Mouse (Mus musculus) embryonic fibroblast, embryonic 13.5 days (primary cell): ENCODE data around the gene Uck2.

Experiments
- CTCF ChIP-seq: IDR thresholded peaks from 2 replicates; pipeline ENCODE4 v1.5.1; 2011; ENCODE audit warnings: mild to moderate bottlenecking, control low read depth, low read length, moderate library complexity, borderline replicate concordance; ENCODE audit not compliant: insufficient read depth
- POLR2A ChIP-seq: IDR thresholded peaks from 2 replicates; pipeline ENCODE4 v1.6.1; 2011; ENCODE audit warnings: low read depth, mild to moderate bottlenecking, control low read depth, low read length, moderate library complexity

DNA sequence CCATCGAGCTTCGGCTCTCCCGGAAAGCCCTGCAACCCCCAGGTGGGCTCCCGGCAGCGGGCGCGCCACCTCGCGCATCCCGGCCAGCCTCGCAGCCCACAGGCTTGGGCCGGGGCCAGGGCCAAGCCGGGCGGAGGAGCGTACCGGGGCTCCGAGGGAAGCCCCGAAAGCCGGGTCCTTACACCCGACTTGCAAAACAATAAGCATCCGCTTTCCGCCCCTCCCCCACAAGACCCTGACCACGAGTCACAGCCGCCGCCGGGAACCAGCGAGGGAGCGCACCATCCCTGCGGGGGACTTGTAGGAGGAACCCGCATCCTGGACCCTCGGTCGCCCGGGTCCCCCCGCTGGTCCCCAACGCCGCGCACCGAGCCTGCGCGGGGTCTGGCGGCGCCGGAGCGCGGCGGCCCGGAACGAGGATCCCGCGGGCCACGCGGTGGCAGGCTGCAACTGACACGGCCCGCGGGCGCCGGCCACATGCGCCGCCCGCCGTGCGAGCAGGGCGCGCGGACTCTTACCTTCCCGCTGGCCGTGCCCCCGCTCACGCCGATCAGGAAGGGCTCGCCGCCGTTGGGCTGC, 773 bp downstream of the Uck2 start:
- TF ChIP-seq POLR2A (no peak), CTCF (no peak)
